Mouse (Mus musculus): ENCODE measurements around the gene Plekhg5. TPM values are rescaled to one million over a fixed set of nuclear protein-coding genes. Genes with fewer than 3 reads are reported as not detected.

Gene Plekhg5
- polyA plus RNA-seq, 1 experiment from 2014 or later = 11.9 TPM

DNA sequence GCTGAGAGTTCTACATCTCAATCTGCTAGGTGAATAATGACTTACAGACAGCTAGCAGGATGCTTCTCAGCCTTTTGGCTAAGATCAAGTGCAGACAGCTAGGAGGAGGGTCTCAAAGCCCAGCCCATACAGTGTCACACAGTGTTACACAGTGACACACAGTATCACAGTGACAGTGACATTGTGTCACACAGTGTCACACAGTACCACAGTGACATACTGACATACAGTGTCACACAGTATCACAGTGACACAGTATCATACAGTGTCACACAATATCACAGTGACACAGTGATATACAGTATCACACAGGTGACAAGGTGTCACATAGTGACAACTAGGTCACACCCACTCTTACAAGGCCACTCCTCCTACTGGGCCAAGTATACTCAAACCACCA lies 5.0 kb upstream of the Plekhg5 start:
- Histone ChIP-seq H3K9me3 (replicated peaks; ENCODE audit: control insufficient read depth, low read length) (no peaks in the 10 kb centered on the region), H3K27ac (ENCODE audit: low read length) (no peak overlapping the region), H3K9ac (ENCODE audit: low read length) (no peak overlapping the region), H3K4me2 (ENCODE audit: low read depth, low read length) (no peak overlapping the region), H3K27me3 (ENCODE audit: control insufficient read depth, insufficient read depth, low read length) (no peaks in the 10 kb centered on the region), H3K4me1 (ENCODE audit: control insufficient read depth, insufficient read depth, low read length) (peaks cover 3% of the 10 kb centered on the region), H3K36me3 (ENCODE audit: control insufficient read depth, insufficient read depth) (no peaks in the 10 kb centered on the region), H3K4me3 (ENCODE audit: low read length) (no peak overlapping the region)
- no peak for ATAC-seq (replicated peaks; ENCODE audit: extremely low read depth, insufficient read depth, low FRiP score)

DNA sequence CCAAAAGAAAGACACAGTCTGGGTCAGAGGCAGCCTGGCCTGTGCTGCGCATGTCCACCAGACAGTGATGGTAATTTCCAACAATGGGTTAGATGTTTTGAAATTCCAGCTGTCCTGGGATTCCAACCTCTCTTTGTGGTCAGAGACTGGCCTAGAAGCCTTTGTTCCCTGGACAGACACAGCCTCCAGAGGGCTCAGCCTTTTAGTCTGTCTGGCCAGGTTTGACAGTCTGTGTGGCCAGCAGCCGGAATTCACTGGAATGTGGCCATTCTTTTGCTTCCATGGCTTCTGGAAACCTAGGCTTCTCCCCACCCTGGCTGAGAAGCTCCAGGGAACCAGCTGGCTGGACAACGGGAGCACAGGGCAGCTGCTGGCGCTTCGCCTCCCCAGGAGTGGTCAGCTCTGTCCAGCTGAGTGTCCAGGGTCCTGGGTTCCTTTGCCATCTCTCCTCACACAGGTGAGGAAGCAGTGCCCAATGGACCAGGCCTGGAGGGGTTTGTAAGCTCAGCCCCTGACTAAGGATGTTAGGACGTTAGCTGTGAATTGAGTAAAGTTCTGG lies 4.1 kb upstream of the Plekhg5 start:
- H3K27me3 ChIP-seq (ENCODE audit: control insufficient read depth, insufficient read depth, low read length) = no peaks in the 10 kb centered on the region
- H3K36me3 ChIP-seq (ENCODE audit: control insufficient read depth, insufficient read depth) = no peaks in the 10 kb centered on the region
- no peak overlapping the region for H3K9ac ChIP-seq (ENCODE audit: low read length)
- peaks cover 9% of the 10 kb centered on the region for H3K4me1 ChIP-seq (ENCODE audit: control insufficient read depth, insufficient read depth, low read length)
- H3K9me3 ChIP-seq (replicated peaks; ENCODE audit: control insufficient read depth, low read length) = no peaks in the 10 kb centered on the region
- no peak overlapping the region for H3K4me3 ChIP-seq (ENCODE audit: low read length)
- no peak overlapping the region for H3K4me2 ChIP-seq (ENCODE audit: low read depth, low read length)
- no peak for ATAC-seq (replicated peaks; ENCODE audit: extremely low read depth, insufficient read depth, low FRiP score)
- H3K27ac ChIP-seq (ENCODE audit: low read length) = no peak overlapping the region
- 86% methylated on average over 6 of the region's 6 CpGs for WGBS

DNA sequence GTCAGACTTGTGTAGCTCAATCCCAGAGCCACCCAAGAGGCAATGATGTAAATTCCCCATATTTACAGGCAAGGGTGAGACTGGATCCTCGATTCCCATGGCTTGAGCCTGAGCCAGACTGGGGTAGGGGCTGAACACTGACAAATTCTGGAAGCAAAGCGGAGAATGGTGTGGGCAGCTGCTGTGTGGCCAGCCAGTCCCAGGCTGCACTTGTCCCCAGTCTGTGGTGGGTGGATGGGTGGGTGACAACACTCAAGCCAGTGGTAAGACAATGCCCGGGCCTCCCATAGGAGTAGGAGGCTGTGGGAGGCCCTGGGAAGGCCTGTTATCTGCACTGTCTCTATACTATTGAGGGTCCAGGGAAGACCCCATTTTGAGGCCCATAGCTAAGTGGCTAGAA lies 3.1 kb upstream of the Plekhg5 start:
- Histone ChIP-seq H3K27me3 (ENCODE audit: control insufficient read depth, insufficient read depth, low read length) (no peaks in the 10 kb centered on the region), H3K9ac (ENCODE audit: low read length) (no peak overlapping the region), H3K4me3 (ENCODE audit: low read length) (no peak overlapping the region), H3K36me3 (ENCODE audit: control insufficient read depth, insufficient read depth) (no peaks in the 10 kb centered on the region), H3K9me3 (replicated peaks; ENCODE audit: control insufficient read depth, low read length) (no peaks in the 10 kb centered on the region), H3K4me2 (ENCODE audit: low read depth, low read length) (no peak overlapping the region), H3K4me1 (ENCODE audit: control insufficient read depth, insufficient read depth, low read length) (peaks cover 9% of the 10 kb centered on the region), H3K27ac (ENCODE audit: low read length) (no peak overlapping the region)
- ATAC-seq (replicated peaks; ENCODE audit: extremely low read depth, insufficient read depth, low FRiP score) = no peak
- WGBS = 83% methylated on average over 3 of the region's 3 CpGs

DNA sequence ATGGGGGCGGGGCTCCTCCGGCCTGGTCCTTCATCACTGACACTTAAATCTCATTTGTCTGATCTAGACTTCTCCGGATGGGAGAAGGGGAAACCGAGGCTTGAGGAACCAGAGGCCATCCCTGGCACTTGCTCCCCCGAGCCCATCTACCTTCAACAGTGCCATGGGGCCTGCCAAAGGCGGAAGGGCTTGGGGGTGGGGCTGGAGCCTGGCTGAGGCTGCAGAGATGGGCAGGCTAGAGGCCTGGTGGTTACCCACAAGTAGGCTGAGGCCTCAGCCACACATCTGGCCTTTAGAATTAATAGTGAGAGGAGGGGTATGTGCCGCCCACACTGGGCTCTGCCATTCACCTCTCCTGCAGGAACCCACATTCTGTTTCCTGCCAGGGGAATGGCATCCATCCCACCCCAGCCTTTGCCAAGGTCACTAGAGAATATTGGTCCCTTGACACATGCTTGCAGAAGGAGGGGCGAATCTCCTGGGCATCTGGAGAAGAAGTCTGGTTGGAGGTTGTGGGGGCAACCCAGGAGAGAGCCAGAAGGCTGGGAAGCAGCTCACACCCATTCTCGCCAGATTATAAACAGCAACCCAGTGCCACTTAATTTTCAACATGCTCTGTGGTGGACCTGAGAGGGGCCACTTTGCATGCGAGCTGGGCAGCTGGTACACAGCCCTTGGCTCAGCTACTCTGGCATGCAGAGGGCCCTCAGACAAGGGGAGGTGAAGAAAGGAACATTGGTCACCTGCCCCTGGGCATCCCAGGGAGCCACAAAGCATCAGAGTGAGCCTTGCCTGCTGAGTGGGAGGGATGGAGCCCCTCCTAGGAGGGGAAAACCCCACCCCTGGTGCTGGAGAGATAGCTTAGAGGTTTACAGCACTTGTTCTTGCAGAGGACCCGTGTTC lies 1.6 kb upstream of the Plekhg5 start:
- Histone ChIP-seq H3K27me3 (ENCODE audit: control insufficient read depth, insufficient read depth, low read length) (no peaks in the 10 kb centered on the region), H3K4me1 (ENCODE audit: control insufficient read depth, insufficient read depth, low read length) (peaks cover 9% of the 10 kb centered on the region), H3K4me3 (ENCODE audit: low read length) (no peak overlapping the region), H3K9ac (ENCODE audit: low read length) (no peak overlapping the region), H3K27ac (ENCODE audit: low read length) (no peak overlapping the region), H3K36me3 (ENCODE audit: control insufficient read depth, insufficient read depth) (no peaks in the 10 kb centered on the region), H3K4me2 (ENCODE audit: low read depth, low read length) (no peak overlapping the region), H3K9me3 (replicated peaks; ENCODE audit: control insufficient read depth, low read length) (no peaks in the 10 kb centered on the region)
- no peak for ATAC-seq (replicated peaks; ENCODE audit: extremely low read depth, insufficient read depth, low FRiP score)
- WGBS = 72% methylated on average over 11 of the region's 11 CpGs

DNA sequence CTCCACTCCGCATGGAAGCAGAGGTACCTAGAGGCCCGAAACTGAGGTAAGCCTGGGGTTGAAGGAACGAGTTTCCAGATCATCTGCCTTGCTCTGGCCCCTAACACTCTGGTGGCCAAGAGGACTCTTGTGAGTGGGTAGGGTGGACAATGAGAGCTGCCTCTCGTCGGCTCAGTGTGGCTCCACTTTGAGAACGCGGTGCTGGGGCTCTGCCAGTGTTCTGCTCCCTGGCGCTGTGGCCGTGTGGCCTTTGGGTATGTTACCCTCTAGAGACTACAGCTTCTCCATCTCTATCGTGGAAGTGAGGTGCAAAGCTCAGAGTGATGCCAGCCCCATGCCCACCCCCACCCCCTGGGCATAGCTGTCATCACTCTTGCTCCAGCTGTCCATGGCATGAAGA lies 357 bp downstream of the Plekhg5 start:
- Histone ChIP-seq H3K36me3 (ENCODE audit: control insufficient read depth, insufficient read depth) (no peaks in the 10 kb centered on the region), H3K27ac (ENCODE audit: low read length) (no peak overlapping the region), H3K4me2 (ENCODE audit: low read depth, low read length) (no peak overlapping the region), H3K9ac (ENCODE audit: low read length) (no peak overlapping the region), H3K4me3 (ENCODE audit: low read length) (no peak overlapping the region), H3K4me1 (ENCODE audit: control insufficient read depth, insufficient read depth, low read length) (peaks cover 9% of the 10 kb centered on the region), H3K27me3 (ENCODE audit: control insufficient read depth, insufficient read depth, low read length) (no peaks in the 10 kb centered on the region), H3K9me3 (replicated peaks; ENCODE audit: control insufficient read depth, low read length) (no peaks in the 10 kb centered on the region)
- 56% methylated on average over 10 of the region's 10 CpGs for WGBS
- 0 out of 2 replicates have a peak, but pooled peaks have one; percentile 35 for ATAC-seq (replicated peaks; ENCODE audit: extremely low read depth, insufficient read depth, low FRiP score)

DNA sequence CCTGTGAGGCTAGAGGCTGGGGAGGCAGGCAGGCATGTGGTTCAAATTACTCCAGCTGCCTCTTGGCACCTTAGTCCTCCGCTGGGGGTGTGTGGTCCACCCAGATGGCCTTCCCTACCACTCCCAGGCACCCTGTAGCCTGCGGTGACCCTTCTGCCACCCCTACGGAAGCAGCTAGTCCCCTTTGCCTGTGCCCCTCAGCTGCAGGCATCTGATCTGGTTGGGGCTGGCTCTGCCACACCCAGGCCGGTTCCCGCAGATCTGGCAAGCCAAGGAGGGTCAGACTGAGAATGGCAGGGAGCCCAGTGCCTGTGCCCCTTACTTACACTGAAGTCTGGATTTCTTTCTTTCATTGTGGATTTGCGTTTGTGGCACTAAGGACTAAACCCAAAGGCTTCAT lies 1.4 kb downstream of the Plekhg5 start:
- H3K9ac ChIP-seq (ENCODE audit: low read length) = no peak overlapping the region
- H3K27ac ChIP-seq (ENCODE audit: low read length) = no peak overlapping the region
- H3K9me3 ChIP-seq (replicated peaks; ENCODE audit: control insufficient read depth, low read length) = no peaks in the 10 kb centered on the region
- peaks cover 9% of the 10 kb centered on the region for H3K4me1 ChIP-seq (ENCODE audit: control insufficient read depth, insufficient read depth, low read length)
- no peak overlapping the region for H3K4me2 ChIP-seq (ENCODE audit: low read depth, low read length)
- WGBS = 80% methylated on average over 6 of the region's 6 CpGs
- no peak overlapping the region for H3K4me3 ChIP-seq (ENCODE audit: low read length)
- H3K27me3 ChIP-seq (ENCODE audit: control insufficient read depth, insufficient read depth, low read length) = no peaks in the 10 kb centered on the region
- H3K36me3 ChIP-seq (ENCODE audit: control insufficient read depth, insufficient read depth) = no peaks in the 10 kb centered on the region
- no peak for ATAC-seq (replicated peaks; ENCODE audit: extremely low read depth, insufficient read depth, low FRiP score)

DNA sequence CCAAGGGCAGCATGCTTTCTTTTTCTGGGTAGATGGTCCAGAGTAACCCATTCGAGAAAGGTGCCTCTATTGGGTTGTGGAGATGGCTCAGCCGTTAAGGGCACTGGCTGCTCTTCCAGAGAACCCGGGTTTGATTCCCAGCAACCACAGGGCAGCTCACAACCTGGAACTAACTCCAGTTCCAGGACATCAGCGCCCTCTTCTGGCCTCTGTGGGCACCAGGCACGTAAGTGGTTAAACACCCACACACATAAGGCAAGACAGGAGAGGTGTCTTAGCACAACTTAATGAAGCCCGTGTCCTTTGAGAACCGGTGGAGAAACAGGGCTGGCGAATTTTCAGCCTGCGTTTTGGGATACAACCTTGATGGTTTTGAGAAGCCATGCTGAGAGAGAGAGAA lies 2.2 kb downstream of the Plekhg5 start:
- no peak overlapping the region for H3K4me3 ChIP-seq (ENCODE audit: low read length)
- H3K27ac ChIP-seq (ENCODE audit: low read length) = no peak overlapping the region
- no peak for ATAC-seq (replicated peaks; ENCODE audit: extremely low read depth, insufficient read depth, low FRiP score)
- no peaks in the 10 kb centered on the region for H3K9me3 ChIP-seq (replicated peaks; ENCODE audit: control insufficient read depth, low read length)
- no peak overlapping the region for H3K4me2 ChIP-seq (ENCODE audit: low read depth, low read length)
- peaks cover 9% of the 10 kb centered on the region for H3K4me1 ChIP-seq (ENCODE audit: control insufficient read depth, insufficient read depth, low read length)
- H3K36me3 ChIP-seq (ENCODE audit: control insufficient read depth, insufficient read depth) = no peaks in the 10 kb centered on the region
- 81% methylated on average over 9 of the region's 9 CpGs for WGBS
- no peak overlapping the region for H3K9ac ChIP-seq (ENCODE audit: low read length)
- H3K27me3 ChIP-seq (ENCODE audit: control insufficient read depth, insufficient read depth, low read length) = no peaks in the 10 kb centered on the region

DNA sequence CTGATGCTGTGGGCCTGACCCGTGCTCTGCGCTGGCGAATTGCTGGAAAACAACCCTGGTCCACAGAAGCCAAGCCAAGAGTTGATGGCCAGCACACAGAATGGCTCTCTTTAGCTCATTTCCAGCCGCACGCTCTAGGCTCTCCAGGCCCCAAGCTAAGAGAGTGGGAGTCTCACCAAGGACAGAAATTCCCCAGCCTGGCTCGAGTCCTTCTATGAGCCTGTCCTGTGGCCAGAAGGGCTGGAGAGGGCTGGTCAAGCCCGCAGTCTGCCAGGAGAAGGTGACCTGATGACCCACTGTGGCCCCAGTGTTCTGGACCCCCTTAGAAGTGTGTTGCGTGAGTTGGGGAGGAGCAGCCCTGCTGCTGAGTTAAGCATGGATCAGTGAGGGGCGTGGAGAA lies 4.9 kb downstream of the Plekhg5 start:
- no peak overlapping the region for H3K4me2 ChIP-seq (ENCODE audit: low read depth, low read length)
- H3K27ac ChIP-seq (ENCODE audit: low read length) = no peak overlapping the region
- H3K36me3 ChIP-seq (ENCODE audit: control insufficient read depth, insufficient read depth) = no peaks in the 10 kb centered on the region
- no peak overlapping the region for H3K4me3 ChIP-seq (ENCODE audit: low read length)
- no peaks in the 10 kb centered on the region for H3K27me3 ChIP-seq (ENCODE audit: control insufficient read depth, insufficient read depth, low read length)
- no peak overlapping the region for H3K9ac ChIP-seq (ENCODE audit: low read length)
- H3K4me1 ChIP-seq (ENCODE audit: control insufficient read depth, insufficient read depth, low read length) = peaks cover 7% of the 10 kb centered on the region
- 82% methylated on average over 9 of the region's 9 CpGs for WGBS
- ATAC-seq (replicated peaks; ENCODE audit: extremely low read depth, insufficient read depth, low FRiP score) = no peak
- H3K9me3 ChIP-seq (replicated peaks; ENCODE audit: control insufficient read depth, low read length) = no peaks in the 10 kb centered on the region

DNA sequence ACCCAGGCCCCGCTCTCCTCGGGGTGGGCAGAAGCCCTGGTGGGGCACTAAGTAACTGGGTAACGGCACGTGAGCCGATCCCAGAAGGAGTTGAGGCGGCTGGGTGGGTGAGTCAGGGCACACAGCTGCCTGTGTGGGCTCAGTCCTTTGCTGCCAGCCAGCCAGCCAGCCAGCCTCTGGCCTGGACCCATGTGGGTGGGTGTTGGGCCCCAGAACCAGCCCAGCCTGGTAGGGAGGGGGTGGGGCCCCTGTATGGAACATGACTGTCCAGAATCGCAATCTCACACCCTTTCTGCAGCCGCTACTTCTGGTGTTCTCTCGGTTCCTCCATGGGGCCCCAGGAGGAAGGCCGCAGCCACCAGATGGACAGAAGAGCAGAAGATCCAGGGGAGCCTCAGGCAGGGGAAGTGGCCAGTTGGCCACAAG lies 5.8 kb downstream of the Plekhg5 start:
- Histone ChIP-seq H3K4me2 (ENCODE audit: low read depth, low read length) (no peak overlapping the region), H3K4me1 (ENCODE audit: control insufficient read depth, insufficient read depth, low read length) (no peaks in the 10 kb centered on the region), H3K9ac (ENCODE audit: low read length) (no peak overlapping the region), H3K9me3 (replicated peaks; ENCODE audit: control insufficient read depth, low read length) (no peaks in the 10 kb centered on the region), H3K36me3 (ENCODE audit: control insufficient read depth, insufficient read depth) (no peaks in the 10 kb centered on the region), H3K27me3 (ENCODE audit: control insufficient read depth, insufficient read depth, low read length) (no peaks in the 10 kb centered on the region), H3K27ac (ENCODE audit: low read length) (no peak overlapping the region), H3K4me3 (ENCODE audit: low read length) (no peak overlapping the region)
- no peak for ATAC-seq (replicated peaks; ENCODE audit: extremely low read depth, insufficient read depth, low FRiP score)
- 87% methylated on average over 10 of the region's 10 CpGs for WGBS
